In genomic region chr5:23512556-23512955, GRCm38 (mm10) we compare ENCODE assay signal across 30 mouse cellular contexts.
"Had no signal": no experiment of that assay in that cellular context is flagged by ENCODE, and none has a peak within 500 bp of the region (broad histone marks: within the 10 kb centered on the region; RNA-seq: fewer than 3 reads in every experiment).

No protein-coding gene starts in this region.

- H3K27ac ChIP-seq: heart, embryonic 13.5 days; heart, embryonic 15.5 days; hindbrain, embryonic 10.5 days; hindbrain, embryonic 12.5 days; hindbrain, embryonic 13.5 days; hindbrain, embryonic 14.5 days; hindbrain, embryonic 15.5 days; hindbrain, postnatal 0 days; intestine, embryonic 15.5 days; kidney, embryonic 15.5 days; kidney, postnatal 0 days; layer of hippocampus, adult 2 months; left cerebral cortex, adult 2 months had no signal

- H3K27me3 ChIP-seq: heart, embryonic 12.5 days; heart, embryonic 13.5 days; heart, embryonic 15.5 days; hindbrain, embryonic 12.5 days; hindbrain, embryonic 13.5 days; hindbrain, embryonic 15.5 days; intestine, embryonic 15.5 days; kidney, embryonic 15.5 days had no signal

- DNase-seq: heart, postnatal 10 days; heart, postnatal 14 days; heart, postnatal 36 days; heart, postnatal 4 days; kidney, adult 11 months; kidney, adult 18-20 months; kidney, adult 2 months; kidney, adult 8-10 months; kidney, adult 9 months; kidney, postnatal 10 days; kidney, postnatal 14 days; kidney, postnatal 25 days; kidney, postnatal 36 days; kidney, postnatal 4 days; layer of hippocampus, adult 9-11 months; layer of hippocampus, postnatal 36 days had no signal

- H3K9me3 ChIP-seq: heart, embryonic 12.5 days; heart, embryonic 13.5 days; heart, embryonic 15.5 days; hindbrain, embryonic 10.5 days; hindbrain, embryonic 12.5 days; hindbrain, embryonic 13.5 days; hindbrain, embryonic 15.5 days; intestine, embryonic 15.5 days; kidney, embryonic 15.5 days had no signal

- H3K4me3 ChIP-seq: heart, embryonic 12.5 days; heart, embryonic 13.5 days; heart, embryonic 15.5 days; hindbrain, embryonic 10.5 days; hindbrain, embryonic 12.5 days; hindbrain, embryonic 13.5 days; hindbrain, embryonic 15.5 days; intestine, embryonic 15.5 days; kidney, embryonic 15.5 days; layer of hippocampus, adult 2 months; left cerebral cortex, adult 2 months had no signal

- H3K4me1 ChIP-seq: hindbrain, embryonic 12.5 days; intestine, embryonic 15.5 days; kidney, embryonic 15.5 days had no signal
